Mouse (Mus musculus): ENCODE results near the gene Amz2. TPM values are rescaled to one million over a fixed set of nuclear protein-coding genes. Genes with fewer than 3 reads are reported as not detected.

Amz2 gene
- 10 to 100 TPM; 55.7 to 61.1 TPM for total RNA-seq (2021)
- long read RNA-seq, experiment 1, transcript Amz2-202 (9 exons, 2,816 nt), result major isoform, 5 of 19 reads
- long read RNA-seq, experiment 1, partial matches to known transcripts, result 1 of 19 reads
- long read RNA-seq, experiment 1, other reads (novel, unspliced or antisense), result 11 of 19 reads
- long read RNA-seq, experiment 2, transcript Amz2-202 (9 exons, 2,816 nt), result minor isoform, 6 of 32 reads
- long read RNA-seq, experiment 2, transcript Amz2-203 (8 exons, 1,832 nt), result major isoform, 12 of 32 reads
- long read RNA-seq, experiment 2, partial matches to known transcripts, result 3 of 32 reads
- long read RNA-seq, experiment 2, other reads (novel, unspliced or antisense), result 9 of 32 reads

DNA sequence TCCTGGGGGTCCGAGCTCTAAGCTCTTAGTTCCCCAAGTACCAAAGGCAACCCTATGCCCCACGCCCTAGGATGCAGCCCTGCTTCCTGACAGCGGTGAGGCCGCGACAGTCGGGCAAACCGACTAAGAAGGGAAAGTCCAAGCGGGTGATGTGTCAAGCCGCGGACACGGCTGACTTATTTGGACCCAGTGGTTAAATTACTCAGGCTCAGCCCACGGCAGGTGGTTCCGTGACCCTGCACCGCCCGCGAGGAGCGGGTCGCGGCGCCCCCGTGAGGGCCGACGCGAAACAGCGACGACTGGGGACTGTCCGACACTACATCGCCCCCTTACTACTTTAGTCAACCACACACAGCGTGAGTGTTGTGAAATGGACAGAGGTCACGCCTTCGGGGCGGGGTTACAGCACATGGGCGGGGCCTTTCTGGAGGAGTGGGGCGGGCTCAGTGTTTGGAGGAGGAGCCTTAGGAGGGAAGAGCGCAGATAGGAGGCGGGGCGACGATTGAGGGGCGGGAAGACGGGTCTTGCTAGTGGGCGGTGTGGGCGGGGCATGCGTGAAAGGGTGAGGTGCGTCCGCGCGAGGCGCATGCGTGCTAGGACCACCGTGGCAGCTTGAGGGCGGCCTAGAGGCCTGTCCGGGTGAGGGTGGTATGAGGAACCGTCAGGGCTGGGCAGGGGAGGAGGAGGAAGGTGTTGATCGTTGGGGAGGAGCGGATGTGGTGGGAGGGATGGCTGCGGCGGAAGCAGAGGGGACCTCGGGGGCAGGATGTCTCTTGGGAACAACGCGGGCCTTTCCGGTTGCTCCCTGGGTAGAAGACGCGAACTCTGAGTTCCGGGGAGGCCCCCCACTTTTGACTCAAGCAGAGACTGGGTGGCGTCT, at the start of gene Amz2:
Gene Amz2 (plus strand): TSS at position 555 of the 880 bp plus-strand sequence.
- DNase-seq (ENCODE audit: low spot score in 2 of 2), result peak; percentile 92 to 99

DNA sequence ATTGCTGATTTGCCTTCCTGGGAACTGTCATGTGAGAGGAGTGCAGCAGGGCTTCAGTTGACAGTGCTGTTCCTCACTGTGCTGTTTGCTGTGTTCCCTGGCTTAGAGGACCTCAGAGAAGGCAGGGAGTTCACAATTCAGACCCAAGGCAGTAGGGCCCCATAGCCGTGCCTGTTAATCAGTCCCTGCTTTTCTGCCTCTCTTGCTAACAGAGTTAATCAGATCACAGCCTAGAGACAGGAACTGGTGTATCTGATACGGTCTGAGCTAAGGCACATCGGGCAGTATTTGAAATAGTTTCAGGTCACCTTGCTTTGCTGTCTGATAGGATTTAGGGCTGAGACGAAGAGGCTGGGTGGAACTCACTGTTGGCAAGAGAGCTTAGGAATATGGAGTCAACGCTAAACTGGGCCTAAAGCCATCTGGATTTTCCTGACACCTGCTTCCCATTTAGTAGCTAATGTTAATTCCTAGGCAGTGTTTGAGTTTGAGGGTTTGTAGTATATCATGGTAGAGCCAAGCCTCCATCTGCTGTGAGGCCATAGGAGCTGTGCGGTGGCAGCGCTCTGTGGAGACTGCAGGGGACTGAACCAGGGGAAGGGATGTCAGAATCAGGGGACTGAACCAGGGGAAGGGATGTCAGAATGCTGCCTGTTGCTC, 49.1 kb upstream of the Amz2 start:
- DNase-seq (ENCODE audit: low spot score in 2 of 2), result no peak

DNA sequence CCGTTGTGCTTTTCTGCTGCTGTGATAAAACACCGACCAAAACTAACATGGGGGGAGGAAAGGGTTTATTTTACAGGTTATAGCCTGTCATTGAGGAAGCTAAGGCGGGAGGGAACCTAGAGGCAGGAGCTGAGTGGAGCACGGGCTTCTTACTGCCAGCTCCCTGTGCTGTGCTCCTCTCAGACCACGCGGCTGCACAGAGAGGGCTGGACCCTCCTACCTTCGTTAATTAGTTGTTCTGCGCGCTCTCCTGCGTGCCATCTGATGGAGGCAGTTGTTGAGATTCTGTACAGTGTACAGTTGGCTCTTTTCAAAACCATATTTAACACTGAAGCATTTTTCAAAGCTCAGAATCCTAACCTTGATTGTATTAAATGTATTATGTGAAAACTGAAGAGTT, 48.3 kb upstream of the Amz2 start:
- DNase-seq (ENCODE audit: low spot score in 2 of 2), result no peak

DNA sequence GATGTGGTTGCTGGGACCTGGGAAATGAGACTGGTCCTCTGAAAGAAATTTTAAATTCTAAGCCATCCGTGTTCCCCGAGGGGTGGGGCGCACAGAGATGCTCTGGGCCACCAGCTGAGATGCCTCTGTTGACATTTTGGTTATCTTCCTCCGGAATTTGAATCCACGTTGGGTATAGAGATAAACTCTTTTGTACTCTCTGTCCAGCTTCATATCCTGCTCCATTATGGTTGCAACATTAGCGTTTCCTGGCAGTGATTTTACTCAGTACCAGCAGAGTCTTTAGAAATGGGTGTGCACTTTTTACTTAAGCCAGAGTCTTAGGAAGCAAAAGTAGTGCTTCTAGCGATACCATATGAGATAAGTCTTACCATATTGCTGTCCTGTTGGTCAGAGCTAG, 47.7 kb upstream of the Amz2 start:
- no peak for DNase-seq (ENCODE audit: low spot score in 2 of 2)

DNA sequence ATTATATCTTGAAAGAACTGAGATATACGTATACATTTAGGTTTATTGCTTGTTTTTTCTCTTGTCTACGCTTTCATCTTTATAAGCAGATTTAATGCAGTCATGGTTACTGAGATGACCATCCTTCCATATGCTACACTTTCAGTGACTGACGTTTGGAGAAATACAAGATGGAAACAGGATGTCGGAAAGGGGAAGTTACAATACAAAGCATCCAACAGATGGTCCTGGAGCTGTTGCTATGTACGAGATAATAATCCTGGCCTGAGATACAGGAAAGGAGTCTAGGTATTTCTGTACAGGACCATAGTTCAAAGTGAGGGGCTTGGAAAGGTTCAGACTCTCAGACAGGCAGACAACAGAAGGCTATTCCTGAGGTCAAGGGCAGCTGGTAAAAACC, 45.1 kb upstream of the Amz2 start:
- DNase-seq (ENCODE audit: low spot score in 2 of 2), result no peak

DNA sequence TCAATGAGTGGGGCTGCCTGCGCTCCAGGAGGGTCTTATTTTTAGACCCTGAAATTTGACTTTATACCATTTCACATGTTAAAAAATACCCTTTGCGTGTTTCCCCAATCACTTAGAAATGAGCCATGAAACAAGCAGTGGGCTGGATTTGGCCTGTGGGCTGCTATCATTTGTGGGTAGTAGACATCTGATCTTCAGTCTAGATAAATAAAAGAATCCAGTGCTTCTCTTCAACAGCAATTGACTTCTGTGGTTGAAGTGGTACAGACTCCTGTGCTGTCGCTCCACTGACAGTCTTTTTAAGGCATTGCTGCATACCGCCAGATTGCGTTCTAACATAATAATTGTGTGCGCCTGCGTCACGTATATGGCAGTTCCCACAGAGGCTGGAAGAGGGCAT, 40.5 kb upstream of the Amz2 start:
- no peak for DNase-seq (ENCODE audit: low spot score in 2 of 2)

DNA sequence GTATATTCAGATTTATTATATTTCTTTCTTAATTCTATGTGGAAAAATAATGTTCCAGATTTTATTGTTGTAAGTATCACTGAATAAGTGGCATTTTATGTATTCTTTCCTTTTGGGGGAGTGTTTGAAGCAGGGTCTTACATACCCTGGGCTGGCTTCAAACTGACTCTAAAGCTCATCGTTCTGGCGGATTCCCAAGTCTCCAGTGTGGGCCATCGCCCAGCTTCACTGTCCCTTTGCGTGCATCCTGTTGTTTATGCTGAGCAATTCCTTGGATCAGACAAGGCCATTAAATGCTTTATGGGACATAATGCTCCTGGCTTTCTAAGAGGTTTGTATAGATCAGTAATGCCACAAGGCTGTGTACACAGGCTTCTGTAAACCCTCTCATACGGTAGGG, 36.7 kb upstream of the Amz2 start:
- DNase-seq (ENCODE audit: low spot score in 2 of 2), result no peak

DNA sequence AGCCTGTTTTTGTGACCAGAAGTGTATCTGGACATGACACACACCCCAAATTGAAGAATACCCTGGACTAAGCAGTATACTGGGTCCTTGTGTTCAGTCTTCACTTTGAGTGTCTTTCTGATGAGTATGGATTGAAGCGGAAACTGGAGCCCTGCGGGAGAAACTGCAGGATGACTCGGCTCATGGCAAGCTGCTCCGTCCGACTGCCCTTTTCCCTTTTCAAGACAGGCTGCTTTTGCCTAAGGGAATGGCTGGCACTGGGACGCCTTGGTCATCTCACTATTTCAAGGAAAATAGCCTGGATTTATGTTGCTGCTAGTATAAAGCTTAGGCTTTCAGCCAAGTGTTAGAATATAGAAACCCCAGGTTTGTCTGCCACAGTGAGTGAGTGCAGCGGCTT, 34.5 kb upstream of the Amz2 start:
- DNase-seq (ENCODE audit: low spot score in 2 of 2), result no peak

DNA sequence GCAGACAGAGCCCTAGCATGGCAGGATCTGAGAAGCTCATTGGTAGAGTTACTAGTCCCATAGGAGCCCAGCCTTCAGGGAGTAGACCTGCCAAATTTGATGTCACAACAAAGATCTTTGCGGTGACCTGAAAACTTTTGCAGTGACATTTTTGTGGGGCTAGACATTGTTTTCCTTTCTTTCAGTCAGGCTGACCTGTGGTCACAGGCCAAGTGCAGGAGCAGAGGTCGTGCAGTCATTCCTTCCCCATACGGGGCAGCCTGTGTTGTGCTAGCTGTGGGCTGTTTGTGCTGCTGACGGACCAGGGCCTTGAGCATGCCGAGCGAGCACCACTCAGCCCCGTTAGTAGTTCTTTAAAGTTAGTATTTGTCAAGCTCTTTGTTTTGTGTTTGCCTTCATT, 34.0 kb upstream of the Amz2 start:
- no peak for DNase-seq (ENCODE audit: low spot score in 2 of 2)

DNA sequence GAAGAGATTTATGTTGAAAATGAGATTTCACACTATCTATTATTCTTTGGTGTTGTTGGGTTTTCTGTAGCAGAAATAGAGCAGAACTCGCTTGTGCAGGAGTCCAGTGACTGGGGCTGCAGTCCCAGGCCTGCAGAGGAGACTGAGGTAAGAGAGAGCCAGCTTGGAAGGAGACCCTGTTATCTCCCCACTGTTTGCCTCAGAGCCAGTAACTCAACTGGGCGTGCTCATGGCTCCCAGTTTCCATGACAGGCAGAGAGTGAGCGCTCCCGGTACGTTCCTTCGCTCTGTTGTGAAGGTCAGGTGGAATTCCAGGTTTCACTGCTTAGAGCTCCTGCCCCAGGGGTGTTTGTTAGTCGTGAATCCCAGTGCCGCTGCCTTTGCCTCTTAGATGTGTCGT, 33.1 kb upstream of the Amz2 start:
- no peak for DNase-seq (ENCODE audit: low spot score in 2 of 2)

DNA sequence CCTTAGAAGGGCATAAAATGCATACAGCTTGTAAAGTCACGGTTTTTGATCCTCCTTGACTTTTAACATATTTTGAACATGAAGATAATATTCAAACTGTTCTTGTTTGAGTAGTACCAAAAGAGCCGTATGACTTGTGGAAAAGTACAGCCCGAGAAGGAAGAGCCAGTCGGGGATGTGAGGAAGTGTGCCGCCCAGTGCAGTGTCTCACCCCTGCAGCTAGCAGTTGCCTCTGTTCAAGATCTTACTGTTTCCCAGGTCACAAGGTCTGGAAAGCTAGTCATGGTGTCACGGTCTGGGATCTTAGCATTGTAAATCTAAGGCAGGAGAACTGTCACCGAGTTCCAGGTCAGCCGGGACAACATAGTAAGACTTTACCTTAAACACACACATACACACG, 31.0 kb upstream of the Amz2 start:
- DNase-seq (ENCODE audit: low spot score in 2 of 2), result no peak

DNA sequence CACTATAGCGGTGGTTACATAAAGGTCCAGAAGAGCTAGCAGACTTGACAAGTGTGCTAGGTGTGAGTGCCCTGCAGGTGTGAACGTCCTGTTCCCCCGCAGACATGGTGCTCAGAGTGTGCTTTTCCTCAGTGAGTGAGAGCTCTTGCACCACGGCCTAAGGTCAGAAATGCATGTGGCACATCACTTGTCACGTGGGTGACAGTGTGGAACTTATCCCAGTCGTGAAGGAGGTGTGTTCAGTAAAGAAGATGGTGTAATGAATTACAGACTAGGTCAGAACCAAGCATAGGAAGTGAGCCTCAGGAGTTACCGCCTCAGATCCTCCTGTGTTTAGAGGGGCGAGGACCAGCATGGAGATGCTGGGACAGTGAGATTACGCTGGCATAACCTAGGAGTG, 30.5 kb upstream of the Amz2 start:
- no peak for DNase-seq (ENCODE audit: low spot score in 2 of 2)

DNA sequence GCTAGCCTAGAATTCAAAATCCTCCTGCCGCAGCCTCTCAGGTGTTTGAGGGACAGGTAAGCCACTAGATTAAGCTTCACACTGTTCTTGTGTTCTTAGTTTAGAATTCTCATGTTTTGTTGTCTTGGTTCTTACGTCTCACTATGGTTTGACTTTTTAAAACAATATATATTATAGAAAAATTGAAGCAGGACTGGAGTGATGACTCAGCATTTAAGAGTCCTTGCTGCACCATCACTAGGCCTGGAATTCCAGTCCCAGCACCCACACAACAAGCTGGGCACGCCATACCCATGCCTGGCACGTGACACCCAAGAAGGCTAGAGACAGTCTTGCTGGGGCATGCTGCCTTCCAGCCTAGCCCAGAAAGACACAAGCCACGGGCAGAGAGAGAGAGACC, 19.3 kb upstream of the Amz2 start:
- DNase-seq (ENCODE audit: low spot score in 2 of 2), result no peak

DNA sequence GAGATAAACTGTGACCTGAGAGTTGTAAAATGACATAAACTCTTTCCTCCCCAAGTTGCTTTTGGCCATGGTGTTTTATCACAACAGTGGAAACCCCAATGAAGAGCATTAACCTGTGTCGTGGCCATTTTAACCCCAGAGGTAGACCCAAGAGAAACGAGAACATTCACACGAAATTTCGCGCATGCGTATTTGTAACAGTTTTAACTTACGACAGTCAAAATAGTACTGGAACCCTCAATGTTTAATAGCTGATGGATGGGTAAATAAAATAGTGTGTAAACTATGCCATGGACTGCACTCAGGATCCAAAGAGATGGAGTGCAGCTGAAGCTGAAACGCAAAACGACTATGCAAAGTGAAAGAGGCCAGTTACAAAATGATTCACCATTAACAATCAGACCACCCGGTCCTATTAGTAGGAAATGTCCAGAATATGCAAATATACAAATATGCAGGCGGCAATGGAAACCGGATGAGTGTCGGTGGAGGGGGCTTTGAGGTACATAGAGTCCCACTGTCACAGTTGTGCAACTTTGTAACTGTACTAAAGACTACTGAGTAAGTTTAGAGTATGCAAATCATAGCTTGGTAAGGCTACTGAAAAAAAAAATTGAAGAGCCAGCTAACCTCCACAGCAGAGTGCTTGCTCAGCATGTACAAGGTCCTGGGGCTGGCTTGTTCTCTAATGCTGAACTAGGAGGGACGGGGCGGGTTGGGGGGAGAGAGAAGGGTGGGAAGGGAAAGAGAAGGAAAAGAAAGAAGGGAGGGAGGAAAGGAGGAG, 15.4 kb upstream of the Amz2 start:
- DNase-seq (ENCODE audit: low spot score in 2 of 2), result no peak

DNA sequence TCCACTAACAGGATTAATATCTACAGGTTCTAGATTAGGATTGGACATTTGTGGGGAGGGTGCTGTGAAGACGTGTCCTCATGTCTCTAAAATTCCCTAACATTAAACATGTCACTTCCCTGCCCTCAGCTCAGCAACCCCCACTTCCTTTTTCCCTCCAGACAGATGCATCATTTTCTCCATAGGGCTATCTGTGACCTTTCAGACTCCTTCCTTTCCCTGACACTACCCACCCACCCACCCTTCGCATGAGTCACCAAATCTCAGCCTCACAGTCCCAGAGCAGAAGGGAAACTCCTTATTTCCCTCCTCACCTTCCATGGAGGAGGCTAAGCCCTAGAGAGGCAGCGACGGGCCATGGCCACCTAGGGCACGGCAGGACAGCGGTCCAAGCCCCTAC, 12.1 kb upstream of the Amz2 start, which contains the start of gene 9930022D16Rik:
Gene 9930022D16Rik (plus strand): TSS at position 301 of the 400 bp plus-strand sequence.
- no peak for DNase-seq (ENCODE audit: low spot score in 2 of 2)

DNA sequence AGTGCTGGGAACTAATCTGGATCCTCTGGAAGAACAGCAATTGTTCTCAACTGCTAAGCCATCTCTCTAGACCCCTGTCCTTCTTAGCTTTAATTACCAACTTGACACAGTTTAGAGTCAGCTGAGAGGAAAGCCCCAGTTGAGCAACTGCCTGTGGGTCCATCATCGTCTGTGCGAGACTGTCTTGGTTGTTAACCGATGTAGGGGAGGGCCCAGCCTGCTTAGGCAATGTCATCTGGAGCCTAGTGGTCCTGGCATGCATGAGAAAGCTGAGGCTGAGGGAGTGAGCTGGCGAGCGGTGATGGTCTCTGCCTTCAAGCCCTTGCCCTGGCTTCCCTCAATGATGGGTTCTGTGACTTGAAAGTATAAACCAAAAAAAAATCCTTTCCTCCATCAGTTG, 10.9 kb upstream of the Amz2 start:
- no peak for DNase-seq (ENCODE audit: low spot score in 2 of 2)

DNA sequence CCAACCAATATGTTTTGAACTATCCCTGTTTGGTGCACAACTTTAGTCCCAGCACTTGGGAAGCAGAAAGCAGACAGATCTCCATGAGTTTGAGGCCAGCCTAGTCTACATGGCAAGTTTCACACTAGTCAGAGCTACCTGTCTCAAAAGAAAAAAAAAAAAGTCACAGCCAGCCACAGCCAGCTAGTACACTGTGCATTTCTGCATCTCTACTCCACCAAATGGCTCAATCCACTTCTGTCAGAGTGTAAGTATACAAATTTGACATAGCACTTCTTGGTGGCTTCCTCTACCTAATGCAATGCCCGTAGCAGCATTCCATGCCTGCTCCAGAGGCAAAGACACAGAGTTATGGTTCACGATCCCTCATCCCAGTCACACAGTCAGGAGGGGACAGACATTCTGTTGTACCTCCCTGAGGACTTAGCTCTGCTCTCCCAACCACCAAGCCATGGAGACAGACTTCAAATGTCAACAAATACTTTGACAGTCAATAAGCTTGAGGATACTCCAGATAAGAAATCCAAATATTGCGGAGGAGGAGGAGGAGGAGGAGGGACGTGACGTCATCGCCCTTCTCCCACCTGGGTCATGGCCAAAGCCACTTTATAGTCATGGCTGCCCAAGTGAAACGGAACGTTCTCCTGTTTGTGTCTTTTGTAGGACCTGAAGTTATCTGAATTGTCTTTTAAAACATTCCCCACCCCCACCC, 8.9 kb upstream of the Amz2 start:
- no peak for DNase-seq (ENCODE audit: low spot score in 2 of 2)

DNA sequence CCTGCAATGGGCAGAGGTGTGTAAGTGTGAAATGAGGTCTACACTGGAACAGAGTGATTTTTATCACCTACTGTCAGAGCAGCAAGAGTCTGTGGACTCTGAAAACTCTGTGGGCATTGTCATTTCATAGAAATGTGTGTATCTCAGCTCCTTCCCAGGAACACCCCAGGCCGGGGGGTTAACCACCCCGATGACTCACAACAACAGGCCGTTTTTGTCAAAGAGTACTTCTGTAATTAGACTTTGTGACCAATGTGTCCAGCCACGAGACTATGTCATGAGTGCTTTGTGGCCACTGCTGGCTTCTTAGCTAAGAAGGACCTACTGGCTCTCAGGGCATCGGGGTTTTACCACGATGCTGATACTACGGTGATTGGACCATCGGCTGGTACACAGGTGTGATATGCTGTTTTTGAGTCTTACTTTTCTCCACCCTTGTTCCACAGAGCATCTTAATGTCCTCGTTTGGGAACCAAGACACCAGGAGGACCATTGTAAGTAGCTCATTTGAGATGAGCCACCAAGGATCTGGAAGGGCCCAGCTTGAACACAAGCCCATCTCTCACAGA, 8.2 kb upstream of the Amz2 start:
- DNase-seq (ENCODE audit: low spot score in 2 of 2), result no peak

DNA sequence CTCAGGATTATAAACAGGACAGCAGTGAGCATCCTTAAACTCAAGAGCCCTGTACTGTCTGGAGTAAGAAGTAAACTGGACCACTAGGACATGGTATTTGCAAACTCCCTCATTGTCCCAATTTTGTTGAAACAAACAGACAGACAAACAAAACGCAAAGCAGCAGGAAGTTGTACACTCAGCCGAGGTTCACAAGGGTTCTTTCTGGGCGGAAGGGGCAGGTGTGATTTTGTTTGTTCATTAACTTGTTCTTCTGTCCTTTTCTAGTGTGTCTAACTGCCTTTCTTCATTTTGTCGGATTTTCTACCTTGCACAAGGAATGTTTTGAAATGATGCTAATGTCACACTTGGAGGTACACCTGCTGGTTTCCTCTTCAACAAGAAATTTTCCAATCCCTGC, 6.3 kb upstream of the Amz2 start:
- DNase-seq (ENCODE audit: low spot score in 2 of 2), result no peak

DNA sequence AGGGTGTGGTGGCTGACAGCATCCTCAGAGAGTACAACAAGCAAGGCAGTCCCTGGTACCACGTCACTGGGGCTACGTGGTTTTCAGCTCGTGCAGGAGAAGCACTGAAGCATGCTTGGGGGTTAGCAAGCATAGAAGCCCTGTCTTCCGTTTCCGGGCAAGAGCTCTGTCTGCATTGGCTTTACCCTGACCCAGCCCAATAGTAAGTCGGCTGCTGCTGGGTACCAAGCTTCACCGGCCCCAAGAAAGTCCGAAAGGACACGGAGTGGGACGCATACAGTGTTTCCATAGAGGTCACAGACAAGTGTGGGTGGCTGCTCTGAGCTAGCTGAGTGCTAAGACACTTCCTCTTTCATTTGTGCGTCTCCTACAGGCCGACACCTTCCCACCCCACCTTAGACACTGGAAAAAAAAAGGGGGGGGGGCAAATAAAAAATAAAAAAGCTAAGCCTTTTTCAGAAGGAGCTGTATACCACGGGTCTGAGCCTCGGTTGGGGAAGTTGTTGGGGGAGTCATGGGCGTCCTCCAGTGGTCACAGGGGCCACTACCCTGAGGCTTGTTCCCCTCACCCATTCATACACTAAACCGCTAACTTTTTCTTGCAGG, 5.7 kb upstream of the Amz2 start:
- no peak for DNase-seq (ENCODE audit: low spot score in 2 of 2)
